Mouse (Mus musculus): Measurements from ENCODE around the gene Batf3. TPM values are rescaled to one million over a fixed set of nuclear protein-coding genes. Genes with fewer than 3 reads are reported as not detected.
"Not testable (repeated sequence)": the region's sequence is repeated elsewhere in the genome, so short reads cannot be mapped to it uniquely, and the experiment has no call there.

Gene Batf3
- total and polyA plus RNA-seq, 3 experiments: 0.60 to 1.8 TPM; not detected in 1

DNA sequence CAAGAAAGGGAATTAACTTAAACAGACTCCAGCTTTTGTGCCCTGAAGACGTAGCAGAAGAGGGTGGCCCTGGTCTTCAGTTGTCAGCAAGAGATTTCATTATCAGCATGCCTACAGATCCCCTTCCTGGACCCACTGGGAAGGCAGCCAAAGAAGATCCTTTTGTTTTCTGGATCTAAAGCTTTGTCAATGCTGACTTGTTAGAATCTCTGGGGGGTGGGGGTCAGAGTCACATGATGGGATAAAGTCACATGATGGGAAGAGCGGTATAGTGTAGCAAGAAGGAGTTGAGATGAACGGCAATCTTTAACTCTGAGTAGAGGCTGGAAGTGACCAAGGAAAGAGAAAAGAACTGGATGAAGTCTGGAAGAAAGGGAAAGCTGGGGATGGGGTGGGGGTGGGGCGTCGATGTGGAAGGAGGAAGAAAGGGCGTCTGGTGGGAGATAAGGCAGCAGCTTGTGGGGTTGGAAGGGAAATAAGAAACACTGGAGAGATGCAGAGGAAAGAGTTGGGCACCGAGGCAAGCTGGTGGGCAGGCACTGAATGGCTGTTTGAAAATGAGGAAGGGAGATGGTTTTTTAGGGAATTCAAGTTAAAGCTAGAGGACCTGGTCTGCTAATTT, 41.3 kb downstream of the Batf3 start:
- intact Hi-C loops (cut with DNase I): no loop called here
- 24% methylated on average over 7 of the region's 7 CpGs for WGBS
- Histone ChIP-seq H3K36me3 (ENCODE audit: control insufficient read depth, insufficient read depth, low read length) (no peaks in the 10 kb centered on the region), H3K79me2 (replicated peaks; ENCODE audit: control insufficient read depth, insufficient read depth, low read length) (no peaks in the 10 kb centered on the region), H3K27me3 (ENCODE audit: control insufficient read depth, insufficient read depth, low read length) (no peaks in the 10 kb centered on the region), H3K4me3 (no peak overlapping the region), H3K27ac (no peak overlapping the region), H3K9ac (ENCODE audit: low read depth, low read length) (no peak overlapping the region), H3K4me1 (ENCODE audit: control insufficient read depth, insufficient read depth, low read length) (no peaks in the 10 kb centered on the region)
- TF ChIP-seq CTCF (IDR thresholded peaks at IDR 0.05) (no peak), POLR2A (IDR thresholded peaks at IDR 0.05; ENCODE audit: insufficient read depth, low read depth, low read length) (no peak), EP300 (IDR thresholded peaks at IDR 0.05; ENCODE audit: insufficient read depth, low read depth, low read length) (no peak)
- no peak for DNase-seq

DNA sequence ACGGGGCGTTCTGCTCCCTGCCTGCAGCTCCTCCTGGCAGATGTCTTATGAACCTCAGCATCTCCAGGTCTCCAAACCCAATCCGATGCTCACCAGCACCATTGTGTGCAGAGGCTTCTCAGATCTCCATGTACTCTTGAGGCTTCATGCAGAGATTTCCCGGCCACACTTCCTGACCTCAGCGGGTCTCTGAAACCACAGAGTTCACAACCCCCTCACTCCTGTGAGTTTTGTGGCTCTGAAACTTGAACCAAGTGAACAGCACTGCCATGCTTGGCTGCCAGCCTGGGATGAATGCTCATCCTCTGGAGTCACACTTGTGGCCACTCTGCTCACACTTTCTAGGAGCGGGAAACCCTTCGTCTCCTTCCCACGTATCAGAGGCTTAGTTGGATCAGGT, 43.3 kb downstream of the Batf3 start:
- Histone ChIP-seq H3K4me1 (ENCODE audit: control insufficient read depth, insufficient read depth, low read length) (no peaks in the 10 kb centered on the region), H3K36me3 (ENCODE audit: control insufficient read depth, insufficient read depth, low read length) (no peaks in the 10 kb centered on the region), H3K27me3 (ENCODE audit: control insufficient read depth, insufficient read depth, low read length) (no peaks in the 10 kb centered on the region), H3K4me3 (no peak overlapping the region), H3K79me2 (replicated peaks; ENCODE audit: control insufficient read depth, insufficient read depth, low read length) (no peaks in the 10 kb centered on the region), H3K9ac (ENCODE audit: low read depth, low read length) (no peak overlapping the region), H3K27ac (no peak overlapping the region)
- WGBS: 84% methylated on average over 8 of the region's 8 CpGs
- intact Hi-C loops (cut with DNase I): no loop called here
- TF ChIP-seq CTCF (IDR thresholded peaks at IDR 0.05) (no peak), POLR2A (IDR thresholded peaks at IDR 0.05; ENCODE audit: insufficient read depth, low read depth, low read length) (no peak), EP300 (IDR thresholded peaks at IDR 0.05; ENCODE audit: insufficient read depth, low read depth, low read length) (no peak)
- no peak for DNase-seq

DNA sequence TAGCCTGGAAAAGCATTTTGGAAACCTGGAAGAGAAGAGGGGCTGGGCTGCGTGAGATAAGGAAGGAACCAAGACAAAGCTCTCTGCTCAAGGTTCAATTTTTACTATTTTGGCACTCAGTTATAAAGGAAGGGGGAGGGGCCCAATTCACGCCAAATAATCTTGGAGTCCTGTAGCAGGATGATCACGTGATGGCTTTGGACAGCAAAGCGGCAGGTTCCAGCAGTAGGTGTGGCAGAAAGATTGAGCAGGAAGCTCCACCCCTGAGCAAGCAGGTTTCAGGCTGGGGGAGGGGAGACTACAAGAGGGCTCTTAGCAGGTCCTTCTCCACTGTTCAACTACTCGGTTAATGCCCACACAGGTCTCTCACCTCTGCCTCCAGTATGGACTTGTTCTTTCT, 51.8 kb downstream of the Batf3 start:
- H3K27ac ChIP-seq; H3K27me3 ChIP-seq (ENCODE audit: control insufficient read depth, insufficient read depth, low read length); DNase-seq; H3K4me1 ChIP-seq (ENCODE audit: control insufficient read depth, insufficient read depth, low read length); H3K9ac ChIP-seq (ENCODE audit: low read depth, low read length); H3K79me2 ChIP-seq (replicated peaks; ENCODE audit: control insufficient read depth, insufficient read depth, low read length); intact Hi-C loops (cut with DNase I); H3K4me3 ChIP-seq; H3K36me3 ChIP-seq (ENCODE audit: control insufficient read depth, insufficient read depth, low read length): not testable (repeated sequence)
- 53% methylated on average over 5 of the region's 5 CpGs for WGBS

DNA sequence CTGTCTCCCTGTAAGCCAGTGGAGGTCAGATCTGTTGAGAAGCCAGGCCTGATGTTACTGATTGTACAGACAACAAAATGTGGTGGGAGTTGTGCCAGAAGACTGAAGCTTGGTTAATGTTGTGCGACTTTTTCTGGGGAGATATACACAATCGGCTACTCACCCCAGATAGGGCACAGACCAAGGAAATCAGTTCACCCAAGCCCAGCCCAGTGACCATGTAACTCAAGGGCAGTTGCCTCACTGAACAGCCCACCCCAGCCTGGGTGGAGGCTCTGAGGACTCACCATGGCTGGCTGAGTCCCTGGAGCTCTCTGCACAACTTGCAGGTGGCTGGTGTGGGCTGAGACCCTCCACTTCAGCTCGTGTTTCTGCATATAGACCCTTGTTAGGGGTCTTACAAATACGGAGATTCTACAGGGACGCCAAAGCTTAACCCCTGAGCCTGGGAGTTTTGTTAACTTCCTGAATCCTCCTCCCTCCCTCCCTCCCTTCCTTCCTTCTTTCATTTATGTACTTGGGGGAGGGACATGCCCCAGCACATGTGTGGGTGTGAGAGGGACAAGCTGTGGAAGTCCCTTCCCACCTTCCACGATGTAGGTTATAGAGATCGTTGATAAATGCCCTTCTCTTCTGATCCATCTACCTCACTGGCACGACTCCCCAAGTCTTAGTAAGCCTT, 53.4 kb downstream of the Batf3 start:
- Histone ChIP-seq H3K9ac (ENCODE audit: low read depth, low read length) (no peak overlapping the region), H3K27ac (no peak overlapping the region), H3K4me1 (ENCODE audit: control insufficient read depth, insufficient read depth, low read length) (no peaks in the 10 kb centered on the region; the same call in 1 of the 2 replicates), H3K4me3 (no peak overlapping the region), H3K27me3 (ENCODE audit: control insufficient read depth, insufficient read depth, low read length) (no peaks in the 10 kb centered on the region), H3K79me2 (replicated peaks; ENCODE audit: control insufficient read depth, insufficient read depth, low read length) (no peaks in the 10 kb centered on the region), H3K36me3 (ENCODE audit: control insufficient read depth, insufficient read depth, low read length) (no peaks in the 10 kb centered on the region)
- TF ChIP-seq POLR2A (IDR thresholded peaks at IDR 0.05; ENCODE audit: insufficient read depth, low read depth, low read length): no peak
- no peak for TF ChIP-seq EP300 (IDR thresholded peaks at IDR 0.05; ENCODE audit: insufficient read depth, low read depth, low read length)
- no peak for TF ChIP-seq CTCF (IDR thresholded peaks at IDR 0.05)
- WGBS: 33% methylated on average over 8 of the region's 8 CpGs
- no peak for DNase-seq
- intact Hi-C loops (cut with DNase I): no loop called here

DNA sequence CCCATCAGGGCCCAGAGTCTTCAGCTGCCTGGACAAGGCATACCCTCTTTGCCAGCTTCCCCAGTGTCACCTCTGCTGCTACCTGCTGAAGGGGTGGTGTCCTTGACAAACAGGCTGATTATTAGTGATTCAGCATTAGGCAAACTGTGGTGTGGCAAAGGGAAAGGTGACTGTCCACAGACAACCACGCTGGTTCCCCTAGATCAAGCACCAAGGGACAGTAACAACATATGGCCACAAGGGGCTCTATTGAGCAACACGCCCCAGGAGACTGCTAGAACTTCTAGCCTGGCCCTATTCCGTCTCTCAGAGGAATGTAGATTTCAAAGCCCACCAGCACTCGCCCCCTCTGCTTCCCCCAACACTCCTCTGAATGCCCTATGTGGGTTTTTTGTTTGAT, 55.4 kb downstream of the Batf3 start:
- TF ChIP-seq EP300 (IDR thresholded peaks at IDR 0.05; ENCODE audit: insufficient read depth, low read depth, low read length) (no peak), CTCF (IDR thresholded peaks at IDR 0.05) (peak; percentile 93)
- WGBS: 36% methylated on average over 4 of the region's 4 CpGs
- Histone ChIP-seq H3K27me3 (ENCODE audit: control insufficient read depth, insufficient read depth, low read length) (no peaks in the 10 kb centered on the region), H3K79me2 (replicated peaks; ENCODE audit: control insufficient read depth, insufficient read depth, low read length) (no peaks in the 10 kb centered on the region), H3K9ac (ENCODE audit: low read depth, low read length) (no peak overlapping the region), H3K36me3 (ENCODE audit: control insufficient read depth, insufficient read depth, low read length) (no peaks in the 10 kb centered on the region), H3K27ac (no peak overlapping the region), H3K4me1 (ENCODE audit: control insufficient read depth, insufficient read depth, low read length) (no peaks in the 10 kb centered on the region; the same call in 1 of the 2 replicates), H3K4me3 (no peak overlapping the region)
- intact Hi-C loops (cut with DNase I): loop anchor here (1.0 kb wide), 1 partner anchor 122 kb away; no protein-coding TSS in a partner anchor
- DNase-seq: peak; percentile 41 to 56

DNA sequence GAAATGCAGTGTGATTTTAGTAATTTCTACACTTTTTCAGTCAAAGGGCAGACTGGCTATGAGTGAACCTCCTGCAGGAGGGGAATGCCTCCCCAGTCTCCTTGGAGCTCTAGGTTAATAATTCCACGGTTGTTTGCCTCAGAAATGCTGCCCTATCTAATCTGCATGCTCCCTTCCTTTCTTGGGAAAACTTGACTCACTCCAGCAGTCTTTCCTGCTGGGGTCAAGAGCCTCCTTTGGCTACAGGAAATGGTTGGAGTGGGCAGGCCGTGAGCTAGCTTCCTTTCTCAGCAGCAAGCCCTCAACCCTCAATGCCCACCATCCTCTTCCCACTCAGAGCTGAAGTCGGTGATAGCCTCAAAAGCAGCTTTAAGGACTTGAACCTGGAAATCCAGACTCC, 56.7 kb downstream of the Batf3 start:
- no peak for TF ChIP-seq EP300 (IDR thresholded peaks at IDR 0.05; ENCODE audit: insufficient read depth, low read depth, low read length)
- TF ChIP-seq CTCF (IDR thresholded peaks at IDR 0.05): no peak
- TF ChIP-seq POLR2A (IDR thresholded peaks at IDR 0.05; ENCODE audit: insufficient read depth, low read depth, low read length): no peak
- Histone ChIP-seq H3K36me3 (ENCODE audit: control insufficient read depth, insufficient read depth, low read length) (no peaks in the 10 kb centered on the region), H3K9ac (ENCODE audit: low read depth, low read length) (no peak overlapping the region), H3K27me3 (ENCODE audit: control insufficient read depth, insufficient read depth, low read length) (no peaks in the 10 kb centered on the region), H3K4me1 (ENCODE audit: control insufficient read depth, insufficient read depth, low read length) (no peaks in the 10 kb centered on the region; the same call in 1 of the 2 replicates), H3K4me3 (no peak overlapping the region), H3K79me2 (replicated peaks; ENCODE audit: control insufficient read depth, insufficient read depth, low read length) (no peaks in the 10 kb centered on the region), H3K27ac (no peak overlapping the region)
- intact Hi-C loops (cut with DNase I): no loop called here
- WGBS: 23% methylated on average over 3 of the region's 3 CpGs
- no peak for DNase-seq

Other genes starting within 250 kb of the Batf3 start
- gene Rps6kc1, start 186.1 kb upstream of the Batf3 start, total RNA-seq (2021): 10 to 100 TPM; 15.6 to 18.9 TPM
- gene Rps6kc1, start 186.1 kb upstream of the Batf3 start, polyA plus RNA-seq (2012; rRNA removed): 6.9 and 9.3 TPM in 2 replicates
- gene Angel2, start 172.7 kb upstream of the Batf3 start, total RNA-seq (2021): 10 to 100 TPM; 27.7 to 28.0 TPM
- 18.5 and 23.8 TPM in 2 replicates for gene Angel2, start 172.7 kb upstream of the Batf3 start, polyA plus RNA-seq (2012; rRNA removed)
- under 1 TPM; 0.31 to 0.41 TPM for gene Vash2, start 118.6 kb upstream of the Batf3 start, total RNA-seq (2021)
- gene Vash2, start 118.6 kb upstream of the Batf3 start, polyA plus RNA-seq (2012; rRNA removed): 0.27 and 0.50 TPM in 2 replicates
- gene Flvcr1, start 71.7 kb upstream of the Batf3 start, total RNA-seq (2021): 1 to 10 TPM; 4.2 to 4.7 TPM
- 4.6 and 6.6 TPM in 2 replicates for gene Flvcr1, start 71.7 kb upstream of the Batf3 start, polyA plus RNA-seq (2012; rRNA removed)
- not detected for gene Spata45, start 61.2 kb upstream of the Batf3 start, total RNA-seq (2021)
- gene Spata45, start 61.2 kb upstream of the Batf3 start, polyA plus RNA-seq (2012; rRNA removed): not detected in 2 replicates
- gene Tatdn3, start 34.9 kb upstream of the Batf3 start, total RNA-seq (2021): 10 to 100 TPM; 14.3 to 14.6 TPM
- 11.9 and 25.6 TPM in 2 replicates for gene Tatdn3, start 34.9 kb upstream of the Batf3 start, polyA plus RNA-seq (2012; rRNA removed)
- gene Nsl1, start 34.8 kb upstream of the Batf3 start, total RNA-seq (2021): under 1 TPM; 0.16 to 0.18 TPM
- gene Nsl1, start 34.8 kb upstream of the Batf3 start, polyA plus RNA-seq (2012; rRNA removed): 0.18 and 0.20 TPM in 2 replicates
- not detected for gene Fam71a, start 67.0 kb downstream of the Batf3 start, total RNA-seq (2021)
- not detected in 2 replicates for gene Fam71a, start 67.0 kb downstream of the Batf3 start, polyA plus RNA-seq (2012; rRNA removed)
- gene Atf3, start 120.2 kb downstream of the Batf3 start, total RNA-seq (2021): 10 to 100 TPM; 11.0 to 11.5 TPM
- 3.6 and 7.1 TPM in 2 replicates for gene Atf3, start 120.2 kb downstream of the Batf3 start, polyA plus RNA-seq (2012; rRNA removed)
- 100 to 1,000 TPM in 1 of 2 experiments, 10 to 100 TPM in 1; 95.9 to 107 TPM for gene Nenf, start 220.3 kb downstream of the Batf3 start, total RNA-seq (2021)
- 139 and 182 TPM in 2 replicates for gene Nenf, start 220.3 kb downstream of the Batf3 start, polyA plus RNA-seq (2012; rRNA removed)
- 1 to 10 TPM; 3.3 to 3.6 TPM for gene Tmem206, start 228.1 kb downstream of the Batf3 start, total RNA-seq (2021)
- gene Tmem206, start 228.1 kb downstream of the Batf3 start, polyA plus RNA-seq (2012; rRNA removed): 3.9 and 6.0 TPM in 2 replicates